Mouse (Mus musculus) testis, adult 2 months (tissue): ENCODE measurements at regions not wholly inside any gene's neighbourhood (a gene's known extent, or its start where the extent isn't known, plus 50 kb on each side); places are given as distances from the start of the nearest gene placed in this dataset.

Experiments
- H3K27ac ChIP-seq: fragments of 200-500 bp; 2 replicates; pipeline ENCODE4 v1.5.1; 2012; ENCODE audit warnings: low read depth, low read length; ENCODE audit not compliant: control insufficient read depth, insufficient read depth
- H3K27me3 ChIP-seq: fragments of 200-500 bp; 2 replicates; pipeline ENCODE4 v1.6.1; 2012; ENCODE audit warnings: mild to moderate bottlenecking, low read length, moderate library complexity; ENCODE audit not compliant: control insufficient read depth, insufficient read depth
- H3K36me3 ChIP-seq: fragments of 200-500 bp; 2 replicates; pipeline ENCODE4 v1.6.1; 2012; ENCODE audit warnings: mild to moderate bottlenecking, low read length; ENCODE audit not compliant: control insufficient read depth, insufficient read depth
- H3K4me1 ChIP-seq: fragments of 200-500 bp; 2 replicates; pipeline ENCODE4 v1.6.1; 2012; ENCODE audit warnings: low read length; ENCODE audit not compliant: control insufficient read depth, insufficient read depth
- H3K4me3 ChIP-seq: fragments of 200-500 bp; 2 replicates; pipeline ENCODE4 v1.5.1; 2012; ENCODE audit warnings: low read depth, mild to moderate bottlenecking, low read length, moderate library complexity, mixed read lengths; ENCODE audit not compliant: control insufficient read depth
- CTCF ChIP-seq: fragments of 200-500 bp; IDR thresholded peaks from 2 replicates; pipeline ENCODE4 v1.5.1; 2012; ENCODE audit warnings: low read depth, mild to moderate bottlenecking, inconsistent platforms, low read length, moderate library complexity; ENCODE audit not compliant: control insufficient read depth, insufficient read depth, insufficient replicate concordance
- POLR2A ChIP-seq: fragments of 200-500 bp; IDR thresholded peaks from 2 replicates; pipeline ENCODE4 v1.6.1; 2012; ENCODE audit warnings: low read depth, mild to moderate bottlenecking, inconsistent platforms, low read length, moderate library complexity; ENCODE audit not compliant: control insufficient read depth

- H3K36me3 ChIP-seq = no peaks in the 10 kb centered on the region
- no peaks in the 10 kb centered on the region for H3K27me3 ChIP-seq
- TF ChIP-seq CTCF (no peak), POLR2A (no peak)
- no peak overlapping the region for H3K27ac ChIP-seq
- no peaks in the 10 kb centered on the region for H3K4me1 ChIP-seq
- H3K4me3 ChIP-seq = no peak overlapping the region
These were observed 298.5 kb upstream of the Ldb2 start for GRCm38 (mm10) chr5:45097941-45098340.

DNA sequence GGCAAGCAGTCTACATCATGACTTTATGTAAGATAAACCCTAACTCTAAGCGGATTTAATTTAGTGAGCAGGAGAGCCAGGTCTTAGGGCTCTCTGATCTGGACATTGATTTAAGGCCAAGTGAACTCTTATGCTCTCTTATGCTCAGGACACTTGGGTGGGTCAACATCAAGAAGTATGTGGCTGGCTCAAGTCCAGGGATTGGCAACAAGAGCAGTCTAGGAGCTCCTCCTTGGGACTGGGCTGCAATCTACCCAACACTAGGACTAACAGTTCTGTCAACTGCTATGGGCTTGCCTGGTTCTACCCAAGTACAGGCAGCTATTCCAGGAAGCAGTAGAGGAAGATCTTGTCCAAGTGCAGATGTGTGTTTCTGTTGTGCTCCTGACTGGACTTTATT is 285.3 kb upstream of the Ldb2 start:
- TF ChIP-seq POLR2A (no peak), CTCF (no peak)
- Histone ChIP-seq H3K36me3 (no peaks in the 10 kb centered on the region), H3K27ac (no peak overlapping the region), H3K4me1 (no peaks in the 10 kb centered on the region), H3K27me3 (no peaks in the 10 kb centered on the region), H3K4me3 (no peak overlapping the region)

GRCm38 (mm10) chr5:45082601-45083000 is 283.1 kb upstream of the Ldb2 start:
- no peaks in the 10 kb centered on the region for H3K27me3 ChIP-seq
- H3K27ac ChIP-seq = no peak overlapping the region
- H3K4me1 ChIP-seq = no peaks in the 10 kb centered on the region
- H3K4me3 ChIP-seq = no peak overlapping the region
- no peaks in the 10 kb centered on the region for H3K36me3 ChIP-seq
- TF ChIP-seq CTCF (no peak), POLR2A (no peak)

DNA sequence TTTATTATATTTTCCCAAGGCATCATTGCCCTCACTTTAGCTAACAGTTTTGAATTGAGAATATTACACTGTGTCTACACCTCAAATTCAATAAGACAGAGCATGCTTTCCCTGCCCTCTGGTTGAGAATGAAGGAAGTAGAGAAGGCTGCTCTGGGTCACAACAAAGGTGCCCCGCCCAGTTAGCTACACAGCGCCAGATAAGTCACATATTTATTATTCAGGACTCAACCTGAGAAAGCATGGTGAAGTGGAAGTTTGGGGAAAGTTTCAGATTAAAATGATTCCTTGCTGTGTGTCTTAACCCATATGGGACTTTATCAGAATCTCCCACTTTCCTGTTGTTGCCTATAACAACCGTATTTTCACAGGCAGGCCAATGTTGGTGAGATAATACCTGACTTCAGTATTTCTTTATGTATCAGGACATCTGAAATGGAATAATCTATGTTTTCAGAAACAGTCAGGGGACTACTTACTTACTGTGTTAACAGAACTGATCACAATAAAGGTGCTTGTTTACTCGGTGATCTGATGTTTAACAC is 276.9 kb upstream of the Ldb2 start:
- TF ChIP-seq CTCF (no peak), POLR2A (no peak)
- Histone ChIP-seq H3K27ac (no peak overlapping the region), H3K4me3 (no peak overlapping the region), H3K27me3 (no peaks in the 10 kb centered on the region), H3K36me3 (no peaks in the 10 kb centered on the region), H3K4me1 (no peaks in the 10 kb centered on the region)

GRCm38 (mm10) chr5:45075195-45075594 is 275.7 kb upstream of the Ldb2 start:
- Histone ChIP-seq H3K27ac (no peak overlapping the region), H3K4me1 (no peaks in the 10 kb centered on the region), H3K36me3 (no peaks in the 10 kb centered on the region), H3K27me3 (no peaks in the 10 kb centered on the region), H3K4me3 (no peak overlapping the region)
- TF ChIP-seq CTCF (no peak), POLR2A (no peak)

DNA sequence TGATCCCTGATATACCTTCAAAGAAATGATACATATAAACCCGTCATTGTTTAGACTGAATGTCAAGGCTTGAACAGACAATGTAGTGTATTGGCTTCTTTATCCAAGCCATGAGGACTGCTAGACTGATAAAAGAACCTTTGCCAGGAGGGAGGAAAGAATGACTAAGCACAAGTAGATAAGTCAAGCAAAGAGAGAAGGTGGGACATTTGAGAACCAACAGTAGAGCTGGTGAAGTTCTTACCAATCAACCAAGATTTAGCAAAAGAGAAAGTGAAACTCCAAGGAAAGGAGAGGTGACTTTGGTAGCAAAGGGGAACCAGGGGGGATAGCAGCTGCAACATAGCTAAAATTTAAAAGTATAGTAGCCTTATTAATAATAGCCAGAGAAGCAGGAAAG is 273.0 kb upstream of the Ldb2 start:
- Histone ChIP-seq H3K27ac (no peak overlapping the region), H3K27me3 (no peaks in the 10 kb centered on the region), H3K4me1 (no peaks in the 10 kb centered on the region), H3K4me3 (no peak overlapping the region), H3K36me3 (no peaks in the 10 kb centered on the region)
- TF ChIP-seq CTCF = no peak
- no peak for TF ChIP-seq POLR2A

DNA sequence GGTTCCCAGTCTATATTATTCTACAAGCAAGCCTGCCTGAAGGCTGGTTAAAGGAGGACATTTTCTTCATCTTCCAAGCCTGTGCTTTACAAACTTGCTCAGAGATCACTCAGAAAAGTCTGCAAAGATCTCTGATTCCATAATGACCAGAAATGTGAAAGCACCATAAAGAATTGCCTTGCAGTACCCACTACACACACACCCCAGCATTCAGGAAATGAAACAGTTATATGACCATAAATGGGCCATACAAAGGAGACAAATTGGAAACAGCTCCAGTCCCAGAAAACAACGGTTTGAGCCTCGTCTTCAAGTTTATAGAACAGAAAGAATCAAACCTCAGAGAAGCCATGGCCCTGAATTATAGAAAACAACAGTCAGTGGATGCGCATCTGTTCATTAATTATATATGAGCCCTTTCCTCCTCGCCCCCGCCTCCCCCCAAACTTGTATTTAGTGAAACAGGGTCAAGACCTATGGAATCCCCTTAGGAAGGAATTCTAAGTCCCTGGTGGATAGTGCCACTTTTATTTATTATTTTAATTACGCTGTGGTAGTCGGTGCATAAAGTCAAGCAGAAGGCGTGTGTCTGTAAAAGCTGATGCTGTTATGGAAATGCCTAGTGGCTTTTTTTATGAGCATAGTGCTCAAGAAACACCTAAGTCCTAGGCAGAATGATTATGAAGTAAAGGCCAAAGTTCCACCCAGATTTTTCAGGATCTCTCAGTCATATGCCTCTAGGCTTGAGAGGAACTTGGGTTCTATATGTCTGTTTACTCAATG is 266.6 kb upstream of the Ldb2 start:
- H3K36me3 ChIP-seq = no peaks in the 10 kb centered on the region
- no peak for TF ChIP-seq CTCF
- TF ChIP-seq POLR2A = no peak

More for the DNA sequence above, 266.6 kb upstream of the Ldb2 start:
- H3K27me3 ChIP-seq = no peaks in the 10 kb centered on the region
- H3K4me3 ChIP-seq = no peak overlapping the region
- H3K27ac ChIP-seq = no peak overlapping the region
- H3K4me1 ChIP-seq = no peaks in the 10 kb centered on the region
